Mouse (Mus musculus) hindbrain, embryonic 13.5 days (tissue): Measurements from ENCODE around the gene Slc39a13. TPM values are rescaled to one million over a fixed set of nuclear protein-coding genes. Genes with fewer than 3 reads are reported as not detected.

Experiments
- ATAC-seq: fragments of 200-750 bp; cut with Nextera tagmentation; 2 replicates; pipeline ENCODE4 v1.8.0; 2017; ENCODE audit warnings: moderate TSS enrichment; ENCODE audit not compliant: low FRiP score
- H3K27ac ChIP-seq: fragments of 300-500 bp; sonication (generic); 2 replicates; pipeline ENCODE4 v1.5.1; 2015; ENCODE audit warnings: inconsistent platforms, mild to moderate bottlenecking, moderate library complexity
- H3K27me3 ChIP-seq: fragments of 300-500 bp; sonication (generic); 2 replicates; pipeline ENCODE4 v1.6.1; 2015; ENCODE audit warnings: mild to moderate bottlenecking, inconsistent platforms
- H3K36me3 ChIP-seq: fragments of 300-500 bp; sonication (generic); 2 replicates; pipeline ENCODE4 v1.6.1; 2015; ENCODE audit warnings: mild to moderate bottlenecking, inconsistent platforms
- H3K4me1 ChIP-seq: fragments of 300-500 bp; sonication (generic); replicated peaks from 2 replicates; pipeline ENCODE4 v1.6.1; 2015; ENCODE audit warnings: inconsistent platforms
- H3K4me2 ChIP-seq: fragments of 300-500 bp; sonication (generic); 2 replicates; pipeline ENCODE4 v1.6.1; 2015; ENCODE audit warnings: inconsistent platforms, mild to moderate bottlenecking, moderate library complexity
- H3K4me3 ChIP-seq: fragments of 300-500 bp; sonication (generic); 2 replicates; pipeline ENCODE4 v1.5.1; 2015; ENCODE audit warnings: mild to moderate bottlenecking, inconsistent platforms
- H3K9ac ChIP-seq: fragments of 300-500 bp; sonication (generic); 2 replicates; pipeline ENCODE4 v1.6.1; 2015; ENCODE audit warnings: mild to moderate bottlenecking, inconsistent platforms
- H3K9me3 ChIP-seq: fragments of 300-500 bp; sonication (generic); 2 replicates; pipeline ENCODE4 v1.6.1; 2016; ENCODE audit warnings: inconsistent platforms
- WGBS: fragments of 180-500 bp; shearing (Covaris S2); methylation state at CpG from one replicate; pipeline ENCODE4 v1.1.7; 2015; 5-methylcytosine and 5-hydroxymethylcytosine counted together
- polyA plus RNA-seq: library from polyadenylated mRNA; unstranded; fragments of >200 nt; fragmentation: Nextera tagmentation; extraction: Ambion mirVana; gene quantifications from 2 replicates; pipeline ENCODE4 v1.2.1, GENCODE M21; 2015

Gene Slc39a13
- polyA plus RNA-seq, 1 experiment from 2014 or later: 28.1 TPM

DNA sequence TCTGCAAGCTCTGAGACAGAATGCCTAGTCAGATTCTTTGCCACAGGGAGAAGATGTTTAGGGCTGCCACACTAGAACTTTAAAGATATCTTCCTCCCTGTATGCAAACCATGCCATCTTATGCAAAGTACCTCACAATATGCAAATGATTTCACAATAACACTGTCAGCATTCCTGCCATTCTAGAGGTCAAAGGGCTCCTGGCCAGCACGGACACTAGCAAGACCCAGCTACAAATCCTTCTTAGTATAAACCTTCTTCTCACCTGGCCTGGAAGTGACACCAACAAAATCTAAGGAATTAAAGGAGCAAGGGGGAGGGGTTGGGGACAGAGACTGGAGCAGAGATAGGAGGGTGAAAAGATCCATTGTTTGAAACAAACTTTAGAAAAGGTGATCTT lies 1.9 kb upstream of the Slc39a13 start:
- ATAC-seq: no peak

GRCm38 (mm10) chr2:91071059-91071458 lies 842 bp upstream of the Slc39a13 start:
- H3K4me3 ChIP-seq: peak overlapping the region; percentile 73
- no peaks in the 10 kb centered on the region for H3K9me3 ChIP-seq
- no peaks in the 10 kb centered on the region for H3K27me3 ChIP-seq
- ATAC-seq: 0 out of 2 replicates have a peak, but pooled peaks have one; percentile 6
- peak overlapping the region; percentile 87 for H3K9ac ChIP-seq
- peak overlapping the region; percentile 85 for H3K4me2 ChIP-seq
- peak overlapping the region; percentile 86 for H3K27ac ChIP-seq
- H3K4me1 ChIP-seq: peaks cover 30% of the 10 kb centered on the region
- peaks cover 10% of the 10 kb centered on the region; the same call in 1 of the 2 replicates for H3K36me3 ChIP-seq
- 82% methylated on average over 10 of the region's 10 CpGs for WGBS

More for the DNA sequence above, 1.9 kb upstream of the Slc39a13 start:
- Histone ChIP-seq H3K4me2 (no peak overlapping the region), H3K27me3 (no peaks in the 10 kb centered on the region), H3K9ac (no peak overlapping the region), H3K4me1 (peaks cover 28% of the 10 kb centered on the region), H3K36me3 (peaks cover 2% of the 10 kb centered on the region; the same call in 1 of the 2 replicates), H3K9me3 (no peaks in the 10 kb centered on the region), H3K27ac (no peak overlapping the region), H3K4me3 (no peak overlapping the region)
- WGBS: 37% methylated on average over 1 of the region's 1 CpGs

DNA sequence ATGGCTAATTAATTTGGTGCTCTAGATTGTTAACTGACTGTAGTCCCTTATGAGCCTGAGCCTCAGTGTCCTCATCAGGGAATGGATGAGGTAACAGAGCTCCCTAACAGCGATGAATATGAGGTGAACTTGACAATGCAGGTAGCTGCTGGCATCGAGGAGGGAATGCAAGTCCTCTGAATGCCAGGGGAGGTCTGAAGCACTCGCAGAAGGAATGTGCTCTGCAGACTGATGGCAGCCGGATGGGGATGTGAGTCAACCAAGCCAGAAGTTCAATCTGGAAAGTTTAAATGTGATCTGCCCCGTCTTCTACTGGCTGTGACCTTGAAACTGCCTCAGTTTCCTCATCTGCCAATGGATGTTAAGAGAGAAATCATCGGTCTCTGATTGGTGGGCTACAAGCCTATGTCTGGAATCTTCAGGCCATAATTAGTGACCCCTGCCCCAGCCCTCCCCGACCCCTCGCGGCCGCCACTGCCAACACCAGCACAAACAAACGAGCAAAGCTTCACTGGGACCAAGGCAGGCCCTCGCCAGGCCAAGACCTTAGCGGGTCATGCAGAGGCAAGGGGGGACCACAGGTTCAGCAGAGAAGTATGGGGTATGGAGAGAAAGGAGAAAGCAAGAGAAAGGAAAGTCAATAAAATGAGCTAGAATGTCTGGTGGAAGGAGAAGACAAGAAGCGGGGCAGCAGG lies 764 bp downstream of the Slc39a13 start:
- Histone ChIP-seq H3K4me3 (peak overlapping the region; percentile 73), H3K9ac (peak overlapping the region; percentile 87), H3K36me3 (peaks cover 22% of the 10 kb centered on the region), H3K27me3 (no peaks in the 10 kb centered on the region), H3K4me1 (peaks cover 36% of the 10 kb centered on the region), H3K9me3 (no peaks in the 10 kb centered on the region), H3K4me2 (peak overlapping the region; percentile 85), H3K27ac (peak overlapping the region; percentile 86)
- peak; percentile 3; the same call in 1 of the 2 replicates for ATAC-seq
- WGBS: 7% methylated on average over 14 of the region's 14 CpGs

DNA sequence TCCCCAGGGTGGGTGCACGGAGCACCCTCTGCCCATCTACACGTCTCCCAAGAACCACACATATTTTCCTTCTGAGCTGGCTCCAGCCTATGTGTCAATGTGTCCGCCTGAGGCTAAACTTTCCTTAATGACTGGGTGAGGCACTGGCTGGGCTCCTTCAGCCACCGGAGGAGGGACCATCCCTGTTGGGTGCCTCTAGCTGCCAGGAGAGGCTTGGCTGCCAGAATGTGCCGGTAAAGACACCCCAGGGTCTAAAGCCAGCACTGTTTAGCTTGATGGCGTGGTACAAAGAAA lies 1.4 kb downstream of the Slc39a13 start:
- H3K4me1 ChIP-seq: peaks cover 36% of the 10 kb centered on the region
- no peak overlapping the region; the same call in 1 of the 2 replicates for H3K27ac ChIP-seq

DNA sequence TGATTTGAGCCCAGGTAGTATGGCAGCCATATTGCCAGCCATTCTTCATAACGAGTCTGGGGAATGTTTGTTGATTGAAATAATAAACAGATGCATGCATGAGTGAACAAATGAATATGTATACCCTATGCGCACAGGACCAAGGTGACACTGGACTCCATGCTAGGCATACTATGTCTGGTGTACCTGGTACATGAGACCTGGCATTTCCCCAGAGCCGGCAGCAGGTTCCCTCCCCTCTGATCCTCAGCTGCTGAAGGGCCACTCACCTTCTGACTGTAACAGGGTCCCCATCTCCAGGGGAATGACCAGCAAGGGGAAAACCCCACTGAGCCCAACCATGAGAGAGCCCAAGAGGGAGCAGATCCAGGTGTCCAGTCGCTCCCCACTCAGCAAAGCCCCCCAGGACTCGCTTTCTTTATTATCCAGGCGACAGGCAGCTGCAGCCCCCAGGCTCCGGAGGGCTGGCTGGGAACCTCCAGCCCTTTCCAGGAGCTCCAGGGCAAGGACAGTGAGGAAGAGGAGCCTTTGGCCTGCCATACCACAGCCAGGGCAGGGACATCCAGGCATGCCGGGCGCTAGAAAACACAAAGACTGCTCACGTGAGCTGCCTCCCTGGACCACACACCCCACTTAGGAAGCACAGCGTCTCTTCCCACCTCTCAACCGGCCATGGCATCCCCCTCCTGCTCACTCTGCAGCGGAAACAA lies 1.9 kb downstream of the Slc39a13 start:
- 58% methylated on average over 13 of the region's 13 CpGs for WGBS

More for the DNA sequence above, 1.4 kb downstream of the Slc39a13 start:
- 51% methylated on average over 6 of the region's 6 CpGs for WGBS
- peak overlapping the region; percentile 87 for H3K9ac ChIP-seq
- H3K4me2 ChIP-seq: peak overlapping the region; percentile 85
- ATAC-seq: no peak
- H3K4me3 ChIP-seq: peak overlapping the region; percentile 73
- H3K27me3 ChIP-seq: no peaks in the 10 kb centered on the region
- H3K9me3 ChIP-seq: no peaks in the 10 kb centered on the region
- peaks cover 29% of the 10 kb centered on the region for H3K36me3 ChIP-seq

DNA sequence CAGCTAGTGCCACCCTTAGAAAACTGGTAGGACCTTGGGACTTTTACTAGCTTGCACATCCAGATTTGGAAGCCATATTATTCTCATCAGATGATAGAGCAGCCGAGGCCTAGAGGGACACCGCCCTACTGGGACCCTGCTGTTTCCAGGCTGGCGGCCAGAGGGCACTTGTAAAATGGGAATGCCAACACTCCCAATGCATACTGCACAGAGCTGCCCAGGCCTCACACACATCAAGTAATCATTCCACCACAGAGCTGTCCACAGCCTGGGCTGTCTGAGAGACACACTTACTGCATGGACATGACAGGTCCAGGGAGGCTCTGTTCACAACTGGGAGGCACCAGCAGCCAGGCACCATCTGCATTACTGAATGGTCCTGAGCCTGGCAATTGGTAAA lies 3.8 kb downstream of the Slc39a13 start:
- Histone ChIP-seq H3K4me2 (no peak overlapping the region), H3K9me3 (no peaks in the 10 kb centered on the region), H3K27ac (no peak overlapping the region), H3K4me3 (no peak overlapping the region), H3K27me3 (no peaks in the 10 kb centered on the region), H3K36me3 (peaks cover 52% of the 10 kb centered on the region), H3K9ac (no peak overlapping the region), H3K4me1 (peaks cover 36% of the 10 kb centered on the region)
- no peak for ATAC-seq
- WGBS: 84% methylated on average over 3 of the region's 3 CpGs

More for the DNA sequence above, 1.9 kb downstream of the Slc39a13 start:
- peak overlapping the region; percentile 87 for H3K9ac ChIP-seq
- H3K9me3 ChIP-seq: no peaks in the 10 kb centered on the region
- peak overlapping the region; percentile 73 for H3K4me3 ChIP-seq
- peaks cover 34% of the 10 kb centered on the region for H3K36me3 ChIP-seq
- H3K27me3 ChIP-seq: no peaks in the 10 kb centered on the region
- no peak overlapping the region for H3K27ac ChIP-seq
- H3K4me2 ChIP-seq: peak overlapping the region; percentile 85
- no peak for ATAC-seq
- peaks cover 36% of the 10 kb centered on the region for H3K4me1 ChIP-seq

GRCm38 (mm10) chr2:91065544-91065943 lies 4.7 kb downstream of the Slc39a13 start:
- Histone ChIP-seq H3K9ac (no peak overlapping the region), H3K27ac (no peak overlapping the region), H3K4me2 (no peak overlapping the region), H3K4me3 (no peak overlapping the region), H3K27me3 (no peaks in the 10 kb centered on the region), H3K9me3 (no peaks in the 10 kb centered on the region), H3K36me3 (peaks cover 61% of the 10 kb centered on the region), H3K4me1 (peaks cover 28% of the 10 kb centered on the region)
- 45% methylated on average over 3 of the region's 3 CpGs for WGBS
- ATAC-seq: no peak

DNA sequence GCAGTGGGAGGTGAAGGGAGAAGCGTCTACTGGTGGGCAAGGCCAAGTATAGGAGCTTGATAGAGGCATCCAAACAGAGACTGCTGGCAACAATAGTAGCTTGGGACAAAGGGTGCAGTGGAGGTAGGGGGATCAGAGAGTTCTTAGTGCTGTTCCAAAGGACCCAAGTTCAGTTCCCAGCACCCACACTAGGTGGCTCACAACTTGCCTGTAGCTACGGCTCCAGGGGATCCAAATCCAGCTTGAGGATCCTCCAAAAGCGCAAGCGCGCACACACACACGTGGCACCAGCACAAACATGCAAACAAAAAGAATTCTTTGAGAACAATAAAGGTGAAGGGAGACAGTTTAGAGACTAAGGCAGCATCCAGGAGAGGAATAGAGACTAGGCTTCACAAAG lies 6.0 kb downstream of the Slc39a13 start:
- Histone ChIP-seq H3K4me2 (no peak overlapping the region), H3K4me1 (peaks cover 21% of the 10 kb centered on the region), H3K4me3 (no peak overlapping the region), H3K9ac (no peak overlapping the region), H3K9me3 (no peaks in the 10 kb centered on the region), H3K27ac (no peak overlapping the region), H3K36me3 (peaks cover 73% of the 10 kb centered on the region), H3K27me3 (no peaks in the 10 kb centered on the region)
- ATAC-seq: no peak
- 86% methylated on average over 6 of the region's 6 CpGs for WGBS

GRCm38 (mm10) chr2:91062779-91063606 lies 7.2 kb downstream of the Slc39a13 start:
- no peaks in the 10 kb centered on the region for H3K27me3 ChIP-seq
- no peak overlapping the region for H3K27ac ChIP-seq
- H3K9ac ChIP-seq: no peak overlapping the region
- 91% methylated on average over 16 of the region's 16 CpGs for WGBS
- no peak overlapping the region for H3K4me3 ChIP-seq
- peaks cover 85% of the 10 kb centered on the region for H3K36me3 ChIP-seq
- H3K4me1 ChIP-seq: peaks cover 9% of the 10 kb centered on the region
- no peak overlapping the region for H3K4me2 ChIP-seq
- no peak for ATAC-seq
- H3K9me3 ChIP-seq: no peaks in the 10 kb centered on the region

DNA sequence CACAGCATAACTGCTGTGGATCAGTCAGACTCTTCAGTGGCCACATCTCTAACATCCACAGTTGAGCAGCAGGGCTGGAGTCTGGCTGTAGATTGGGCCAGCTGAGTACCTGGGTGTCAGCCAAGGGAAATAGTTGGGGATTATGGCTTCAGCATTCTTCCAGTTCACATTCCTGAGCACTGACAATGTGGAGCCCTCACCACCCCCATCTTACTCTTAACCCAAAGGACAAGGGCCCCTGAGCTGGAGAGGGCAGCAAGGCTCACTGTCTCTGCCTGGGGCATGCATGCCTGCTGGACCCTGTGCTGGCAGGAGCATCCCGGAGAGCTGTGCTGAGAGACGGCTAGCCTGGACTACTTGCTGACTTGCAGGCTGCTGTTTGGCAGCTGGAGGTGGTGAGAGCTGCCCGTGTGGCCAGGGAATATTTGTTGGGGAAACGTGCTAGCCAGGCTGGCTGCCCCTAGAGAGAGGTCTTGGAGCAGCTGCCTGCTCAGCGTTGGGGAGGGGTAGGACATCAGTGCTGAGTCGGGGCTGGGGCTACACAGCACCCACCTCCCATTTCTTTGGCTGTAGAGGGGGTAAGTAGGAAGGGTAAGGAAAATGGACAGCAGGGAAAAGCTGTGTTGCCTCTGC lies 8.3 kb downstream of the Slc39a13 start:
- H3K4me1 ChIP-seq: peaks cover 8% of the 10 kb centered on the region; the same call in 1 of the 2 replicates
- H3K9me3 ChIP-seq: no peaks in the 10 kb centered on the region
- 0 out of 2 replicates have a peak overlapping the region, but pooled peaks have one; percentile 29 for H3K9ac ChIP-seq
- no peak overlapping the region for H3K4me3 ChIP-seq
- WGBS: 89% methylated on average over 6 of the region's 6 CpGs
- H3K4me2 ChIP-seq: no peak overlapping the region
- H3K27me3 ChIP-seq: no peaks in the 10 kb centered on the region
- peaks cover 92% of the 10 kb centered on the region for H3K36me3 ChIP-seq
- ATAC-seq: no peak
- no peak overlapping the region for H3K27ac ChIP-seq

GRCm38 (mm10) chr2:91060544-91061355 lies 9.5 kb downstream of the Slc39a13 start:
- WGBS: 82% methylated on average over 10 of the region's 10 CpGs
- H3K9me3 ChIP-seq: no peaks in the 10 kb centered on the region
- H3K27ac ChIP-seq: no peak overlapping the region
- no peak for ATAC-seq
- peaks cover 94% of the 10 kb centered on the region for H3K36me3 ChIP-seq
- no peaks in the 10 kb centered on the region for H3K27me3 ChIP-seq
- H3K9ac ChIP-seq: no peak overlapping the region
- no peak overlapping the region for H3K4me3 ChIP-seq
- peaks cover 5% of the 10 kb centered on the region; the same call in 1 of the 2 replicates for H3K4me1 ChIP-seq
- H3K4me2 ChIP-seq: no peak overlapping the region
